Mouse (Mus musculus) heart, adult 11 months (tissue): ENCODE data around the gene Dazap2.

ENCODE experiments used
- DNase-seq: peaks from one replicate; pipeline ENCODE4 v3.0.0; 2022

The Dazap2 gene

GRCm38 (mm10) chr15:100611951-100612350, 3.2 kb upstream of the Dazap2 start:
- no peak for DNase-seq

DNA sequence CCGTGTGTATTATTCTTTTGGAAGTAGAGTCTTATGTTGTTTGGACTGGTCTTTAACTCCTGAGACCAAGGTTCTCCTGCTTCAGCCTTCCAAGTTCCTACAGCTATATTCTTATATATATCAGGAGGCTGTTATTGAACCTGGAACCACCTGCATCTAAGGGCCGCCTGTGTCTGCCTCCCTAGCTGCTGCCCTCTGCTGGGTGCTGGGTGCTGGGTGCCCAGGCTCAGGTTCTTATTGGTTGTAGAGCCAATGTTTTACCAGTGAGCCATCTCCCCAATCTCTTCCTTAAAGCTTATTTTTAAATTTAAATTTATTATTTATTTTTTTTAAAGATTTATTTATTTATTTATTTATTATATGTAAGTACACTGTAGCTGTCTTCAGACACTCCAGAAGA, 2.7 kb upstream of the Dazap2 start:
- no peak for DNase-seq

DNA sequence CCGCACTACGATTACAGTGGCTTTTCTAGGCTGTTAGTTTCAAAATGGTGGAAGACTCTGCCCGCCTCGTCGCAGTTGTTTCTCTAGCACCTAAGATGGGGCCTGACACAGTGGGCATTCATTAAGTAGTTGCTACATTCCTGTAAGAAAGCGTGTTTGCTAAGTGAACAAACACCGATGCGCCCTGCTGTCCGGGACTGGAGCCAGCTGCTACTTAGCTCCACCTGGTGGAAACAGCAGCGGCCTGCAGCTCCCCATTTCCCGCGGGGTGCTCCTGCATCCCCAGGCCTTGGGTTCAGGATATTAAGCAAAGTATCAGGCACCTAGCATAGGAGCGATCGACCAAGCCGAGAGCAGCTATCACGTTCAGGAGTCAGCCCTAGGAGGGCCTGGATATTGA, 1.6 kb upstream of the Dazap2 start:
- DNase-seq = peak; percentile 97

- no peak for DNase-seq
Measured at GRCm38 (mm10) chr15:100614218-100614995, 742 bp upstream of the Dazap2 start.

DNA sequence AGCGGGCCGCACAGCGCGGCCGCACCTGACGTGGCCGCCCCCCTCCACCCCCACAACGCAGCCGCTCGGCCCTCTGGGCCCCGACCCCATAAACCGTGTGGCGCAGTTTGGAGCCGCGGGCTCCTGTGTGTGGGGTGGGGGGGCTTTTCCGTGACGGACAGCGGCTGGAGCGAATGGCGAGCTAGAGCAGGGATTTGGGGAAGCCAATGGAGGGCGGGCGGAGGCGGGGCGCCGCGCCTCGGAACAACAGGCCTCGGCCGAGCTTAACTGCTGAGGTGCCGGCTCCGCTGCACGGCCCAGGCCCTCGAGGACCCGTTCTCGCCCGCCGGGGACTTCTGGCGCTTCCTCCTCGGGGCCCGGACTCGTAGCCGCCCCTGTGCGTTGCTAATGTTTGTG, 674 bp downstream of the Dazap2 start:
- DNase-seq = peak; percentile 99

DNA sequence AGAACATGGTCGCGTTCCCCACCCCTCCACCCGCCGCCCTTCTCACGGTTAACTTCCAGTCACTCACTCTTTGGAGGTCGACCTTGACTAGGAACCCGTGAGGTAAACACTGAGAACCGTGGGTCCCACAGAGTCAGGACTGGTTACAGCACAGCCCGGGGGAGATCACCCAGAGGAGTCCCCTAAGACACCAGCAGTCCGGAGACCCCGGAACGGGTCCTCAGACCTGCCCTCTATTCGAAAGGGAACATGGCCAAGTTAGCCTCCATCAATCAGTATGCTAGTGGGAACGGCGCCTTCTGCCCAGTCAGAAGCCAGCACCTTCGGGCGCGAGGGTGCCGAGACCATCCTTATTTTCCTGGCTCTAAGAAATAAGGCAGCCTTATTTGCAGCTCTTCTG, 1.1 kb downstream of the Dazap2 start:
- no peak for DNase-seq

- DNase-seq = no peak
Measured at GRCm38 (mm10) chr15:100619200-100619599, 4.1 kb downstream of the Dazap2 start.

DNA sequence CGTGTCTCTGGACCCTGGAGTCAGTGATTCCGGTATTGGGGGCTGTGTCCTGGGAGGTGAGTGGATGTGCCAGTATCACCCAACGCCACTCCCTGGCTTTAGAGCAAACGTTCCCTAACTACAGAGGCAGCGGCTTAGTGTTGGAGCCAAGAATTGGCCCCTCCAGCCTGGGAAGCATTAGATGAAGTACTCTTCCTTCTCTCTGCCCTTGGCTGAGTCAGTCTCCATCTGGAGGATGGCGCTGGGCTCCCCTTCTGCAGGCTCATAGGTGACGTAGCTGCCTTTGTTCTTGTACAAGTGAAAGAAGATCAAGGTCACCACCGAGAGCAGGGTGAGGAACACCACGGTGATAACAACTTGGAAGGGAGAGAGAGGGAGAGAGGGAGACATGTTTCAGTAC, 6.5 kb downstream of the Dazap2 start:
- peak; percentile 93 for DNase-seq

DNA sequence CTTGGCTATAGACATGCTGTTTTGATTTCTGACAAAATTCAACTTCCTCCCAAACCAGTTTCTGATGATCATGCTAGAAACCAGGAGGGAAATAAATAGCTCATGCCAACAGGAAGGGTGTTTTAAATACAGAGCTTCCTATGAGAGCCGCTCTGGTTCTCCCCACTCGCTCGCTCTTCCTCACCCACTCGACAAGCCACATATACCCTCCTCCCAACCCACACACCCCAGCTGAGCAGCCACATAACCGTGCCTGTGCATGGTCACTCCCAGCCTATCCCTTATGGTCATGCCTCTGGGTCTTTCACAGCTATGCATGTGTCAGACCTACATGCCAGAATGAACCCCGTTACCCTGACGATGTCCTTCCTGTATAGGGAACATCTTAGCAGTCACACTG, 7.0 kb downstream of the Dazap2 start:
- peak; percentile 96 for DNase-seq

- DNase-seq = no peak
Measured at GRCm38 (mm10) chr15:100623754-100624153, 8.6 kb downstream of the Dazap2 start.

DNA sequence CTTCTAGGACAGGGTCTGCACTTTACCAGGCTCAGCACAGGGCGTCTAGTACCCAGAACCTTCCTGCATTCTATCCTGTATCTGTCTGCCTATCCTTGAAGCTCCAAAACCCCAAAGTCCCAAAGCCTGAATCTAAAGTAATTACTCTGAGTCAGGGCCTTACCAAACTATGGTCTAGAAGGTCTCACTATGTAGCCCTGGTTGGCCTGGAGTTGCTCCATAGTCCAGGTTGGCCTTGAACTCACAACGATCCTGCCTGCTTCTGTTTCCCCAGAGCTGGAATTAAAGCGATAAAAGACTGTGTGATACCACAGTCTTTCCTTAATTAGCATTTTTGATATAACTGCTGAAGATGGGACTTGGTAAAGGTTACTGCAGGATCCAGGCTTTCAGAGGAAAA, 9.3 kb downstream of the Dazap2 start:
- DNase-seq = no peak

GRCm38 (mm10) chr15:100627287-100627686, 12.1 kb downstream of the Dazap2 start:
- no peak for DNase-seq

DNA sequence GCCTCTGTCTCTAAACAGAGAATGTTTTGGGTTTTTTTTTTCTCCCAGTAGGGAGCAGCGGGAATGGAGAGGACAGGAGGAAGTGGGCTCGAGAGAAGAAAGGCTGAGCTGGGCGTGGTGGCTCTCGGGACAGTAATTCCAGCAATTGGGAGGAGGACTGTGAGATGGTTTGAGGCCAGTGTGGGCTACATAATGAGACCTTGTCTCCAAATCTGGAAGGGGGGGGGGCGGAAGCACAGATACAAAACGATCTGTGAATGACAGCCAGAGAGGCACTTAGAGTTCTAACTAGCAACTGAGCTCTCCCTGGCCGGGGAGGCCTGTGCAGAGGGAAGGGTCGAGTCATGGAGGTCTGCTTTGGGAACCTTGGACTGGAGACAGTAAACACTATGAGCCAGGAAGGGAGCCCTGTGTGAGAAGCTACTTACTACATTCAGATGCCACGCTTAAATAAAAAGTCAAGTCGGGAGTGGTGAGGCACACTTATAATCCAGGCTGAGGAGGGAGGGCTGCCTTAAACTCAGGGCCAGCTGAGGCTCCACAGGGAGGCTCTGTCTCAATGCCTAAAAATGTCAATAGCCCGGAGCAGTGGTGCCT, 12.7 kb downstream of the Dazap2 start:
- DNase-seq = no peak

DNA sequence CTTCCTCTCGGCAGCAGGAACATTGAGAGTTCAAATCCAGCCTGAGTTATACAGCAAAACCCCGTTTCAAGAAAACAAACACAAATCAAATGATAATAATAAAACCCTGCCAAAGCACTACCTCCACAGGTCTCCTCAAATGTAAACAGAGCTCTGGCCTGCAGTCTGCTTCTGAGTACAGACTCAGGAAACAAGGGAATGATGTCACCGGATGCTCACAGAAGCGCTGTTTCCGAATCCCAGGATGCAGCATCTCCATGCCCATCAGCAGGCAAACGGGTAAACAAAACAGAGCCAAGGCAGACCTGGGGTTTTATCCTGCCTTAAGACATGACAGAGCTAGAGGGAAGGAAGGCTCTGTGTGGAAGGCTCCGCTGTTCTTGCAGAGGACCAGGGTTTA, 13.6 kb downstream of the Dazap2 start:
- DNase-seq = peak; percentile 94

DNA sequence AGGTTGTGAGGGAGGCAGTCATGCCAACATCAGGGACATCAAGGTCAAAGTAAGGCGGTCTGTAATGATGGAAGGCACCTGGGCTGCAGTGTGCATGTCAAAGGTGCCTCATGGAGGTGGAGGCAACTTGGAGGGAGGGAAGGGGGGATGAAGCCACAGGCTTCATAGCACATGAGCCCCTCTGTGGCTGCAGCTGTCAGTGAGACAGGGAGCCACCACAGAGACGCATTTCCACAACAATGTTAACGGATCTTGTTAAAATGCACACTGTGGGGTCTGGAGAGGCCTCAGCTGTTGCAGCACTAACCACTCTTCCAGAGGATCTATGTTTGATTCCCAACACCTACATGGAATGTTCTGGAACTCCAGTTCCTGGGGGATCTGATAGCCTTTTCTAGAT, 15.0 kb downstream of the Dazap2 start:
- no peak for DNase-seq

GRCm38 (mm10) chr15:100631454-100632170, 16.5 kb downstream of the Dazap2 start:
- no peak for DNase-seq

GRCm38 (mm10) chr15:100632323-100632722, 17.2 kb downstream of the Dazap2 start:
- no peak for DNase-seq

DNA sequence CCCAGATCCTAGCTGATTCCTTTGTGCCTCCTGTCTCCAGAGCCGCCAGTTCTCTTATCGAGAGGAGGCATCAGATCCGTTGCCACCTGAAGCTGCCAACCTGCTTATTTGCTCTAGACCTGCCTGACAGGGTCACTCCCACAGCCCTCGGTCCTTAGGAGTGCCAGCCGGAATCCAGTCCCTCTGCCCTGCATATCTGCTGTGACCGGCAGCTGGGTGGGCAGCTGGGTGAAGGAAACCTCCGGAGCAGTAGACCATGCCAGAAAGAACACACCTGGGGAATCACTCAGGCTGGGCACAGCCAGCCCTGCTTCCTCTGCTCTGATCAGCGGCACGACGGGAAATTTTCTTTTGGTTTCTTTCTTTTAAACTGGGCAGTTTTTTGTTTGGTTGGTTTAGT, 18.2 kb downstream of the Dazap2 start:
- DNase-seq = no peak

DNA sequence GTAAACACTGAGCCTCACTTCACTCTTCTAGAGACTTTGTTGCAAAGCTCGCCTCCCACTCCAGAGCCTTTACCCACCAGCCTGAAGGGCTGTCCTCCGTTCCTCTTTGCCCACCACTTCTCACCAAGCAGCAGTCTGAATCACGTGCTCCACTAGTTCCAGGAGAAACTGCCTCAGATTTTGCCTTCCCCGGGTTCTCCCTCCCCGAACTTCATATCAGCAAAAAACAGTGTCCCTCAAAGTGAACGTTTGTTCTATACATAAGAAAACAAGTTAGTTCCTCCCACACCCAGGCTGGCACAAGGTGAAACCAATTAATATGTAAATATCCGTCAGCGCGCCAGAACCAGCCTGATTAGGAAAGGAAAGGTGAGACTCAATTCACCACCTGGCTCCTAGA, 20.1 kb downstream of the Dazap2 start:
- DNase-seq = no peak

GRCm38 (mm10) chr15:100635851-100636645, 20.9 kb downstream of the Dazap2 start:
- no peak for DNase-seq

DNA sequence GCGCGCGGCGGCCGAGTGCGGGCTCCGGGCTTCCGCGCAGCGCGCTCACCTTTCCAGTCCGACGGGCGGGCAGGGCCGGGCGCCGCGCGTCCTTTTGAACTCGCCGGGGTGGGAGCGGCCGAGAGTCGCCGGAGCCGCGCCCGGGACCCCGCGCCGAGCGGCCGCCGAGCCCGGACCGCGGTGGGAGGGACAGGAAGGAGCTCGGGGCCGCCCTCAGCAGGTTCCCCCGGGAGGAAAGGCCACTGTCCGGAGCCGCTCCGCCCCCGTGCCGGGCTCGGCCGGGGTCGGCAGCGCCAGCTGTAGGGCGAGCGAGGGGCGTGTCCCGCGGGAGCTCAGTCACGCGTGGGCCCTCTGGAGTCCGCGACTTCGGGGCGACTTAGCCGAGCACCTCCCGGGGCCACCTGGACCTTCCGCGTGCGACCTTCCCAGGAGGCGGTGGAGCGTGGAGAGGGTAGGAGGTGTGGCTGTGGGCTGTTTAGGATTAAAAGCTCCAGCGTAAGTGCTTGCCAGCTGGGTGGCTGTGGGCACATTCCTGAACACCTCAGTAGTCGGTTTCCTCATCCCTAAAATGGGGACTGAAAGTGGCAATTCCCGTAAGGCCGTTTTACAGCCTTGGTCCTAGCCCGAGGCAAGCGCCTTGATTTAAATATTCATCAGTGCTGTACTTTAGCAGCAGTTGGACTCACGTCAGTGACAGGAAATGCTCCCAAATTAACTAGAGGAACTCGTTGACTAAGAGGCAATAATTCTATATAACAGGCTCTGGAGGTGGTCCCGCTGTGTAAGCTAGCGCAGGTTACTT, 21.8 kb downstream of the Dazap2 start, which contains the start of gene Smagp:
Gene Smagp (minus strand): TSS at position 241 of the 802 bp plus-strand sequence.
- peak; percentile 98 for DNase-seq

GRCm38 (mm10) chr15:100637661-100638060, 22.5 kb downstream of the Dazap2 start:
- DNase-seq = peak; percentile 95
